Mouse (Mus musculus) kidney, embryonic 14.5 days (tissue): ENCODE results near the gene Rad51b. TPM values are rescaled to one million over a fixed set of nuclear protein-coding genes. Genes with fewer than 3 reads are reported as not detected.

Source experiments
- ATAC-seq: fragments of 200-750 bp; cut with Nextera tagmentation; 2 replicates; pipeline ENCODE4 v1.8.0; 2017; ENCODE audit warnings: moderate number of reproducible peaks, mild to moderate bottlenecking, moderate TSS enrichment, moderate library complexity; ENCODE audit not compliant: low FRiP score, low TSS enrichment
- H3K27ac ChIP-seq: fragments of 300-500 bp; sonication (generic); 2 replicates; pipeline ENCODE4 v1.5.1; 2014; ENCODE audit warnings: low read depth, mild to moderate bottlenecking, low read length, moderate library complexity, mixed read lengths
- H3K27me3 ChIP-seq: fragments of 300-500 bp; sonication (generic); 2 replicates; pipeline ENCODE4 v1.6.1; 2014; ENCODE audit warnings: mild to moderate bottlenecking, low read length; ENCODE audit not compliant: control insufficient read depth, insufficient read depth
- H3K36me3 ChIP-seq: fragments of 300-500 bp; sonication (generic); 2 replicates; pipeline ENCODE4 v1.6.1; 2014; ENCODE audit warnings: low read length, mixed read lengths; ENCODE audit not compliant: control insufficient read depth, insufficient read depth
- H3K4me1 ChIP-seq: fragments of 300-500 bp; sonication (generic); 2 replicates; pipeline ENCODE4 v1.6.1; 2014; ENCODE audit warnings: low read length, mixed read lengths; ENCODE audit not compliant: control insufficient read depth, insufficient read depth
- H3K4me2 ChIP-seq: fragments of 300-500 bp; sonication (generic); replicated peaks from 2 replicates; pipeline ENCODE4 v1.6.1; 2014; ENCODE audit warnings: low read depth, mild to moderate bottlenecking, low read length
- H3K4me3 ChIP-seq: fragments of 300-500 bp; sonication (generic); 2 replicates; pipeline ENCODE4 v1.5.1; 2014; ENCODE audit warnings: mild to moderate bottlenecking, low read length
- H3K9ac ChIP-seq: fragments of 300-500 bp; sonication (generic); 2 replicates; pipeline ENCODE4 v1.6.1; 2014; ENCODE audit warnings: low read depth, mild to moderate bottlenecking, low read length, moderate library complexity
- H3K9me3 ChIP-seq: fragments of 300-500 bp; sonication (generic); 2 replicates; pipeline ENCODE4 v1.6.1; 2016; ENCODE audit warnings: low read length; ENCODE audit not compliant: control insufficient read depth
- WGBS: fragments of 180-500 bp; shearing (Covaris S2); extraction: QIAGEN DNeasy Blood & Tissue Kit; methylation state at CpG from one replicate; pipeline ENCODE4 v1.1.7; 2014; 5-methylcytosine and 5-hydroxymethylcytosine counted together
- polyA plus RNA-seq: library from polyadenylated mRNA; unstranded; fragments of >200 nt; fragmentation: Nextera tagmentation; extraction: Ambion mirVana; gene quantifications from 2 replicates; pipeline ENCODE4 v1.2.1, GENCODE M21; 2014

Gene Rad51b
- polyA plus RNA-seq, 1 experiment from 2014 or later = 7.2 TPM

DNA sequence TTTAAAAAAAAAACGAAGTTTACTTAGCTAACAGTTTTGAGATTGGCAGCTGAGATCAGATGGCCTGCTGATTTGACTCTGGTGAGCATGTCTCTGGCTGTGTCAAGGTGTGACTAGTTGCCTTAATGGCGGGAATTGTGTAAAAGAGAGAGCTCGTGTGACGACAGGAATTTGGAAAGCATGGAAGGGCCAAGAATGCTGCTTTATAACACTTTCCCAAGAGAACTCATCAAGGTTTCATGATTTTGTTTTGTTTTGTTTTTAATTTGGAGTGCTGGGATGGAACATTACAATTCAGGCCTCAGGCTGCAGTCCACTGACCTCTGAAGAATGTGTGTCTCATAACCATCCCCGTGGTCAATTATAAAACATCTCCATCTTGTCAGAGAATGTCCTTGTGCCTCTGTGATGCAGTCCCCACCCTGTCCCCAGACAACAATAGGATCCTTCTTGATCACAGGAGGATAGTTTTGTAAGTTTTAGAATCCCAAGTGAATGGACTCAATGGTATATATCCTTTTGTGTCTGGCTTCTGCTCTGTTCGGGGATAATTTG, 145.8 kb downstream of the Rad51b start:
- WGBS = 65% methylated on average over 6 of the region's 6 CpGs
- no peak overlapping the region for H3K4me3 ChIP-seq
- 0 out of 2 replicates have a peak, but pooled peaks cover 3% of the 10 kb centered on the region for H3K4me1 ChIP-seq
- no peaks in the 10 kb centered on the region for H3K27me3 ChIP-seq
- H3K9me3 ChIP-seq = no peaks in the 10 kb centered on the region
- H3K36me3 ChIP-seq = no peaks in the 10 kb centered on the region
- no peak overlapping the region for H3K9ac ChIP-seq
- ATAC-seq = no peak
- H3K27ac ChIP-seq = no peak overlapping the region
- H3K4me2 ChIP-seq = no peak overlapping the region

DNA sequence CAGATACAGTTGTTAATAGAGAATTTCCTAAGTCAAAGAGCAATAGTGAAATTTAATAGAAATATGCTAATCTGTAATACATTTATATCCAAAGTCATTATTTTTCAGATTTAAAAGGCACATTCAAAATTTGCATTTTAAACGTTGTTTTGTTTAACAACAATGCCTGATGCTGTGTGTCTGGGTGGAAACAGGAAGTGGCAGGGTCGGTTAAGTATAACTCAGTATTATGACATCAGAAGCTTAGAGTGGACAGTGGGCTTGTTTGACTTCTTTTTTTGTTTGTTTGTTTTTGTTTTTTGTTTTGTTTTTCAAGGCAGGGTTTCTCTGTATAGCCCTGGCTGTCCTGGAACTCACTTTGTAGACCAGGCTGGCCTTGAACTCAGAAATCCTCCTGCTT, 147.6 kb downstream of the Rad51b start:
- 73% methylated on average over 2 of the region's 2 CpGs for WGBS
- H3K27ac ChIP-seq = no peak overlapping the region
- H3K4me3 ChIP-seq = no peak overlapping the region
- no peaks in the 10 kb centered on the region for H3K27me3 ChIP-seq
- no peak overlapping the region for H3K4me2 ChIP-seq
- ATAC-seq = no peak
- H3K4me1 ChIP-seq = 0 out of 2 replicates have a peak, but pooled peaks cover 1% of the 10 kb centered on the region
- H3K9ac ChIP-seq = no peak overlapping the region
- H3K9me3 ChIP-seq = no peaks in the 10 kb centered on the region
- no peaks in the 10 kb centered on the region for H3K36me3 ChIP-seq

DNA sequence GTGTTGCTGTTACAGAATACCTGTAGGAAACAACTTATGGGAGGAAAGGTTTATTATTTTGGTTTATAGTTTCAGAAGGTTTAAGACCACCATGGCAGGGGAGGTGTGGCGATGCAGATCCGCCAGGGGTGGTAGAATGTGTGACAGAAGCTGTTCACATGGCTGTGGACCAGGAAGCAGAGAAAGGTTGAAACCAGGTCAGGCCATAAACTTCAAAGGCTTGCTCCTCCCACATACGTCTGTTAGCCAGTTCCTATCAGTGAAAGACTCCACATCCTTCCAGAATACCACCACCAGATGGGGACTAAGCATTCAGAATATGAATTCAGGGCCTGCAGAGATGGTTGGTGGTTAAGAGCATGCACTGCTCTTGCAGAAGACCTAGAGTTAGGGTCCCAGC, 150.0 kb downstream of the Rad51b start:
- Histone ChIP-seq H3K27me3 (no peaks in the 10 kb centered on the region), H3K9me3 (no peaks in the 10 kb centered on the region), H3K36me3 (no peaks in the 10 kb centered on the region), H3K4me3 (no peak overlapping the region), H3K9ac (no peak overlapping the region), H3K4me2 (no peak overlapping the region), H3K4me1 (no peaks in the 10 kb centered on the region), H3K27ac (no peak overlapping the region)
- ATAC-seq = peak; percentile 46; the same call in 1 of the 2 replicates
- WGBS = 44% methylated on average over 3 of the region's 3 CpGs

DNA sequence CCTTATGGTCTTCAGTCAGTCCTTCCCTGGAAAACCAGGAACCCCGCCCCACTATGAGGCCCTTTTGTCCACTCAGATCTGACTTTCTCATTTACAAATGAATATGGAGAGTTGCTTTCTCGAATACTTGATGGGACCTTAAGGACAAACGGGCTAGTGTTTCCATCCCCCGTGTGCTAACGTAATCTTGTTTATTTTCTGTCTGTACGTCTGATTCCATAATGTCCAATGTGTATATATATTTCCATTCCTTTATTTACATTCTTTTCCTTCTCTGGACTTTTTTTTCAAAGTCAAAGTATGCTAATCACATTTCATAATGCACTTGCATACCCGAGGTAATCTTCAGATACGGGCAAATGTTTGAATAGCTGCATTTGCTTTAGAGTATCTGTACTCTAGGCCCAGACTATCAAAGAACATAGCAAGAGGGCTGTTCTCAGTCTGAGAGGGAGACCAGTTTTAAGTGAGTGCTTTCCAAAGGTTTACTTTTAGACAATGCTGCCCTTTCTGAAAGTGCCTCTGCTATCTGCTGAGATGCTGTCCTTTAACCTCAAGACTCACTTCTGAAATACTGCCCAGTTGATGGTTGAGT, 152.8 kb downstream of the Rad51b start:
- Histone ChIP-seq H3K9me3 (no peaks in the 10 kb centered on the region), H3K36me3 (no peaks in the 10 kb centered on the region), H3K27ac (no peak overlapping the region), H3K4me3 (no peak overlapping the region), H3K4me2 (no peak overlapping the region), H3K9ac (no peak overlapping the region), H3K4me1 (0 out of 2 replicates have a peak, but pooled peaks cover 3% of the 10 kb centered on the region), H3K27me3 (no peaks in the 10 kb centered on the region)
- WGBS = 90% methylated on average over 8 of the region's 8 CpGs
- no peak for ATAC-seq

DNA sequence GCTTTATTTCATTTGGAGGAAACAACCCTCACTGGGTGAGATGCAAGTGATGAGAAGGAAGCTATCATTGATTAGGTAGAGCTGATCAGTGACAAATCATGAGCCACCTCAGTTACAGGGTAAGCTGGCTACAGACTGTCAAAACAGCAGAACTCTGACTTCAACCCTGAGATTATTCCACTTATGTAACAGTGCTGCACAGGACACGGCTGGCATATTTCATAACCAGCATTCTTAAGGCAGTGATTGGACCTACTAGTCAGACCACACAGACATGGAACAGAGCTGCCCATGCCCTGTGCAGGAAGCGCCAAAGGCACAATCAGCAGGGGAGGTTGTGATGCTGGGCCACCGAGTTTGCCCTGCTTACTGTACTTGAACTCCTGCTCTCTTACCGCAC, 155.8 kb downstream of the Rad51b start:
- ATAC-seq = no peak
- no peaks in the 10 kb centered on the region for H3K27me3 ChIP-seq
- H3K27ac ChIP-seq = no peak overlapping the region
- H3K4me3 ChIP-seq = no peak overlapping the region
- no peaks in the 10 kb centered on the region for H3K36me3 ChIP-seq
- peaks cover 13% of the 10 kb centered on the region for H3K4me1 ChIP-seq
- H3K9me3 ChIP-seq = no peaks in the 10 kb centered on the region
- H3K9ac ChIP-seq = no peak overlapping the region
- 85% methylated on average over 4 of the region's 4 CpGs for WGBS
- no peak overlapping the region for H3K4me2 ChIP-seq

DNA sequence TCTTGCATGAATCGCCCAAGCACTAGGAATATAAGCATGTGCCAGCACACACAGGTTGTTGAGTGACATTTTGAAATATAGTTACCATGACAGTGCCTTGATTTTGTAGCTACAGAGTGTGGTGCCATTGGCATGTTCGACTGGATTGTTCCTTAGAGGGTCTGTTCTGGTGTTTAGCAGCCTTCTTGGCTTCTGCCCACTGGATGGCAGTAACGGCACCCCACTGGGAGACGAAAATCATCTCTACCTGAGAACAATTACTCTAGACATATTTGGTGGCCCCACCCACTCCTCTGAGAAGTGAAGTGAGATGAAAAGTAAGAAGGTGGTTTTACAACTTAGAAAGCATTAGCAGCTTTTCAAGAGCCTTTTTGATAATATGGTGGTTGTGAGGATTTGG, 156.9 kb downstream of the Rad51b start:
- H3K4me1 ChIP-seq = peaks cover 13% of the 10 kb centered on the region
- no peaks in the 10 kb centered on the region for H3K9me3 ChIP-seq
- 72% methylated on average over 4 of the region's 4 CpGs for WGBS
- H3K36me3 ChIP-seq = no peaks in the 10 kb centered on the region
- H3K4me2 ChIP-seq = no peak overlapping the region
- H3K4me3 ChIP-seq = no peak overlapping the region
- ATAC-seq = no peak
- no peak overlapping the region for H3K27ac ChIP-seq
- H3K27me3 ChIP-seq = no peaks in the 10 kb centered on the region
- no peak overlapping the region for H3K9ac ChIP-seq

DNA sequence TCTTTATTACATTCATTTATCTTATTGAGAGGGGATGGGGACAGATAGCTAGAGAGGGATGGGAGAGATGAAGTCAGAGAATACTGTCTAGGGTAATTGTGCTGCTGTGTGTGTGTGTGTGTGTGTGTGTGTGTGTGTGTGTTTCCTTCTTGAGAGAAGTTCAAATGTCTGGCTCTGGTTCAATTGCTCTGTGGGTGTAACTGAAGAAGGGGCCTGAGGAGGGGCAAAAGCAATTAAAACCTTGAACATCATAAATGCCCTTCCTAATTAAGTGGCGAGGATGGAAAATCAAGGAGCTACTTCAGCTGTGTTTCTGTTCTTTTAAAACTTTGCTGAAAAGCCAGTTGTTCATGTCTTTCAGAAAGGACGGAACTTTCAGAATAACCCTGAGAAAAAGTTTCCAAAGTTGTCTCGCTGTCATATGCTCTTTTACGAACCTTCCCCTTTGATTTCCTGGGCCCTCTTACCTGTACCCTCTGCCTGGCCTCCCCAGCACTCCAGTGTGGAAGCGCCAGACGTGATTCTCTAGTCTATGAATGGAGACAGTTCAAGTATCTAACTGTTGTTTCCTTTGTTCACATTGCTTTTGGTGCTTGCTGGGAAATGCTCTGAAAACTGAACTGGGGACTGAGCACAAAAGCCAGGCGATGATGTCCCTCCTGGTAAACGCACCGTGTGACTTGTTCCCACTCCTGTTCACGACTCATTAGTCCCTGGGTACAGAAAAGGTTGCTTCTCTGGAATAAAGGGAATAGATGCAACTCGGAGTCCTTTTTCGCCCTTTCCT, 158.2 kb downstream of the Rad51b start:
- H3K27me3 ChIP-seq = no peaks in the 10 kb centered on the region

DNA sequence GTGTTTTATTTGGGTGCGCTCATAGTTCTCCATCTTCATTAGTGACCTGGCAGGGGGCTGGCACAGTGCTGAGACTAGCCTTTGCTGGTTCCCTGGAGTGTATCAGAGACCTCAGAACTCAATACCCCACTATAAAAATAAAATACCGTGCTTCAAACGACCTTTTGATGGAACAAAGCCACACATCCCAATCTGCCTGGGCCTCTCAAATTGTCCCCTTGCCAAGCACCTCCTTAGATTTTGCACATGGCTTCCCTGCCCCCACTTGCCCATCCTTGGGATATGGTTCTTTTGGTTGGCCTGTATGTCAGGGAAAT, 158.7 kb downstream of the Rad51b start:
- no peak overlapping the region for H3K4me2 ChIP-seq
- peak; percentile 83 for ATAC-seq

More for the DNA sequence above, 158.2 kb downstream of the Rad51b start:
- Histone ChIP-seq H3K36me3 (no peaks in the 10 kb centered on the region), H3K4me2 (no peak overlapping the region), H3K9me3 (no peaks in the 10 kb centered on the region), H3K27ac (peak overlapping the region; percentile 81; the same call in 1 of the 2 replicates), H3K4me3 (no peak overlapping the region), H3K9ac (no peak overlapping the region), H3K4me1 (peaks cover 13% of the 10 kb centered on the region)
- ATAC-seq = peak; percentile 28; the same call in 1 of the 2 replicates
- WGBS = 27% methylated on average over 12 of the region's 12 CpGs

DNA sequence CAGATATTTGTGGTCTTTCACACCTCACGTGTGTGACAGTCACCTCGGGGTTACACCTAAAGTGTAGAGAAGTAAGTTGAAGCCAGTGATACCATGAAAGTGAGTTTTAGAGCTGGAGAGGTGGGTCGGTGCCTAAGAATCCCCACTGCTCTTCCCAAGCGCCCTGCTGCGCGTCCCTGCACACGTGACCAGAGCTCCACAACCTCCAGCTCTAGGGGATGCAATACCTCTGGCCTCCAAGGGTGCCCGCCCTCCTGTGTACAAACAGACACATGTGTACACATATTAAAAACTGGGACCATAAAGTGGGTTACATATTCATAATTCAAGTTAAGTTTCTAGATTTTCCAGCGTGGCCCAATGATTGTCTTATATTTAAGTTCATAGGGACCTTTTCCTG, 159.2 kb downstream of the Rad51b start:
- no peak overlapping the region for H3K4me2 ChIP-seq
- 57% methylated on average over 9 of the region's 9 CpGs for WGBS
- peak overlapping the region; percentile 81; the same call in 1 of the 2 replicates for H3K27ac ChIP-seq
- 0 out of 2 replicates have a peak, but pooled peaks have one; percentile 38 for ATAC-seq
- no peaks in the 10 kb centered on the region for H3K36me3 ChIP-seq
- no peaks in the 10 kb centered on the region for H3K27me3 ChIP-seq
- no peaks in the 10 kb centered on the region for H3K9me3 ChIP-seq
- H3K4me1 ChIP-seq = peaks cover 13% of the 10 kb centered on the region
- no peak overlapping the region for H3K4me3 ChIP-seq
- H3K9ac ChIP-seq = no peak overlapping the region

More for the DNA sequence above, 158.7 kb downstream of the Rad51b start:
- no peaks in the 10 kb centered on the region for H3K9me3 ChIP-seq
- H3K9ac ChIP-seq = no peak overlapping the region
- peak overlapping the region; percentile 81; the same call in 1 of the 2 replicates for H3K27ac ChIP-seq
- H3K4me1 ChIP-seq = peaks cover 13% of the 10 kb centered on the region
- no peaks in the 10 kb centered on the region for H3K27me3 ChIP-seq
- no peak overlapping the region for H3K4me3 ChIP-seq
- H3K36me3 ChIP-seq = no peaks in the 10 kb centered on the region
- WGBS = 9% methylated on average over 3 of the region's 3 CpGs
